Mouse (Mus musculus): ENCODE measurements around the gene Msi2. TPM values are rescaled to one million over a fixed set of nuclear protein-coding genes. Genes with fewer than 3 reads are reported as not detected.

Gene Msi2
- polyA plus RNA-seq (2017; shearing (Covaris generic)), result 16.3 TPM

DNA sequence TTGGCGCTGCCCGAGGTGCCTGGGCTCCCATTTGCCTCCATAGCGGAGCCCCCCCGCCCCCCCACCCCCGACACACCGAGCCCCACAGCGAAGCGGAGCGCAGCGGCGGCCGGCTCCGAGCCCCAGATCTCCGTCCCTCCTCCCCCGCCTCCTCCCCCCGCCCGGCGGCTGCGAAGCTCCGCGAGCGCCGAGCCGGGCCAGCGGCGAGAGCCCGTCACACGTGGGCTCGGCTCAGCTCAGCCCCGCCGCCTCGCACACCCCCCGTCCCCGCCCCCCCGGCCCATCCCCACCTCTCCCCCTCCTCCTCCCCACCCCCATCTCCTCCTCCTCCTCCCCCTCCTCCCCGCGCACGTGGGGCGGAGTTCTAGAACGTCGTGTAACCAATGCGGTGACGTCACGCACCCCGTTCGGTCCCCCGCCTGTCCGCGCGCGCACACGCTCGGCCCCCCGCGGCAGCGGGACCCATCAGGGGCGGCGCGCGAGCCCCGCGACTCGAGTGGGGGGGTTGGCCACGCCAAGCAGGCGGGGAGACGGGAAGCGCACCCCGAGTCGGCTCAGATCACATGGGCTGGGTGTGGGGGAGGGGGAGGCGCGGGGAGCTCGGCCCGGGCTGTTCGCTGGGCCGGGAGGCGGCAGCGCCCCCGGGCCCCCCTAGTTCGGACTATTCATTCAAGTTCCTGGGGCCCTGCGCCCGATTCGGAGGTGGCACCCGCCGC is at the start of gene Msi2:
Gene Msi2, minus strand, starts transcription at position 464 of the 716 bp plus-strand sequence.

GRCm38 (mm10) chr11:88293631-88294393 is 424.5 kb downstream of the Msi2 start, which contains the start of gene Ccdc182:
Ccdc182 (plus strand) TSS chr11:88294058.

Other genes starting within 250 kb of the Msi2 start
- gene Akap1, start 146.1 kb upstream of the Msi2 start, polyA plus RNA-seq (2017; shearing (Covaris generic)), result 2.8 TPM
- 20.0 TPM for gene Scpep1, start 237.0 kb upstream of the Msi2 start, polyA plus RNA-seq (2017; shearing (Covaris generic))
- not detected for gene Elobl, start 248.4 kb upstream of the Msi2 start, polyA plus RNA-seq (2017; shearing (Covaris generic))